Mouse (Mus musculus) embryo, embryonic 11.5 days (tissue): ENCODE measurements at regions not wholly inside any gene's neighbourhood (a gene's known extent, or its start where the extent isn't known, plus 50 kb on each side); places are given as distances from the start of the nearest gene placed in this dataset.

Source experiments
- DNase-seq: peaks from one replicate; pipeline ENCODE4 v3.0.0-alpha.2; 2012; ENCODE audit warnings: low read depth, low spot score

- no peak for DNase-seq
These were observed 52.5 kb downstream of the Adm start for GRCm38 (mm10) chr7:110679916-110680315.

- DNase-seq: no peak
These were observed 55.5 kb downstream of the Adm start for GRCm38 (mm10) chr7:110682911-110683310.

GRCm38 (mm10) chr7:110688884-110689681 is 61.6 kb downstream of the Adm start:
- DNase-seq: peak; percentile 62

- no peak for DNase-seq
These were observed 62.8 kb downstream of the Adm start for GRCm38 (mm10) chr7:110690241-110690640.

GRCm38 (mm10) chr7:110690856-110691255 is 63.4 kb downstream of the Adm start:
- DNase-seq: no peak

GRCm38 (mm10) chr7:110694262-110694661 is 66.8 kb downstream of the Adm start:
- DNase-seq: no peak

GRCm38 (mm10) chr7:110695729-110696128 is 68.3 kb downstream of the Adm start:
- DNase-seq: no peak

GRCm38 (mm10) chr7:110698211-110699153 is 69.5 kb upstream of the Ampd3 start:
- no peak for DNase-seq

- no peak for DNase-seq
These were observed 68.4 kb upstream of the Ampd3 start for GRCm38 (mm10) chr7:110699596-110699995.

GRCm38 (mm10) chr7:110701681-110702413 is 66.2 kb upstream of the Ampd3 start:
- DNase-seq: peak; percentile 42

- no peak for DNase-seq
These were observed 65.6 kb upstream of the Ampd3 start for GRCm38 (mm10) chr7:110702414-110702783.

- no peak for DNase-seq
These were observed 62.5 kb upstream of the Ampd3 start for GRCm38 (mm10) chr7:110705311-110706000.

GRCm38 (mm10) chr7:110706001-110706695 is 61.9 kb upstream of the Ampd3 start:
- DNase-seq: no peak

- DNase-seq: no peak
These were observed 61.3 kb upstream of the Ampd3 start for GRCm38 (mm10) chr7:110706696-110707087.

- no peak for DNase-seq
These were observed 59.9 kb upstream of the Ampd3 start for GRCm38 (mm10) chr7:110708116-110708515.

GRCm38 (mm10) chr7:110708781-110709180 is 59.2 kb upstream of the Ampd3 start:
- no peak for DNase-seq

GRCm38 (mm10) chr7:110709606-110710005 is 58.4 kb upstream of the Ampd3 start:
- DNase-seq: no peak

GRCm38 (mm10) chr7:110710256-110710962 is 57.6 kb upstream of the Ampd3 start:
- DNase-seq: no peak

- no peak for DNase-seq
These were observed 54.3 kb upstream of the Ampd3 start for GRCm38 (mm10) chr7:110713661-110714060.

- no peak for DNase-seq
These were observed 52.9 kb upstream of the Ampd3 start for GRCm38 (mm10) chr7:110715110-110715509.
